Mouse (Mus musculus): ENCODE results near the gene Zfp687.
"Not testable (repeated sequence)": the region's sequence is repeated elsewhere in the genome, so short reads cannot be mapped to it uniquely, and the experiment has no call there.

Zfp687 gene

GRCm38 (mm10) chr3:95015337-95015872 is at the start of gene Zfp687:
TSS of gene Zfp687 (minus strand) at chr3:95015448.
- DNase-seq (ENCODE audit: low read depth) = peak; percentile 100

DNA sequence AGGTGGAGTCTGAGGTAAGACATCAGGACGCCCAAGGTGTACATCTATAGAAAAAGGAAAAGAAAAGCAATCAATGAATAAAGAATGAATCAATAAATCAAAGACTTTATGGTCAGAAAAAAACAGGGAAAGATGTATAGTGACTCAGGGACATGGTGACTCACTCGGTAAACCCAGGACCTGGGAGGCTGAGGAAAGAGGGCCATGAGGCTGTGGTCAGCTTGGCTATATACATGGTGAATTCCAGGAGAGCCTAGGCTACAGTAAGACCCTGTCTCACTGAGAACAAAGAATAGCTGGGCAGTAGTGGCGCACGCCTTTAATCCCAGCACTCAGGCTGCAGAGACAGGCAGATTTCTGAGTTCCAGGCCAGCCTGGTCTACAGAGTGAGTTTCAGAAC is 48.5 kb upstream of the Zfp687 start:
- no peak for DNase-seq (ENCODE audit: low read depth)

- no peak for DNase-seq (ENCODE audit: low read depth)
These were observed 42.8 kb upstream of the Zfp687 start for GRCm38 (mm10) chr3:95058078-95058477.

DNA sequence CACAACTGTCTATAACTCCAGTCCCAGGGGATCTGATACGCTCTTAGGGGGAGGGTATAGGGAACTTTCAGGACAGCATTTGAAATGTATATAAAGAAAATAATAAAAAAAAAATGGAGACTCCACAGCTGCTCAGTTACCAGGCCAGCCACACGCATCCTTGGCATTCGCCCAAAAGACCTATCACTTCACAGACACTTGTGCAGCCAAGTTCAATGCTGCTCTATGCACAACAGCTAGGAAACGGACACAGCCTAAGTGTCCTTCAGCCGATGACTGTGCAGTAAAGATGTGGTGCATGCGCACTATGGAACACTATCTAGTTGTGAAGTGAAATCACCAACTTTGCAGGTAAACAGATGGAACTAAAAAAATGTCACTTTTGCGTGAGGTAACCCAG is 41.0 kb upstream of the Zfp687 start:
- DNase-seq (ENCODE audit: low read depth) = peak; percentile 78

DNA sequence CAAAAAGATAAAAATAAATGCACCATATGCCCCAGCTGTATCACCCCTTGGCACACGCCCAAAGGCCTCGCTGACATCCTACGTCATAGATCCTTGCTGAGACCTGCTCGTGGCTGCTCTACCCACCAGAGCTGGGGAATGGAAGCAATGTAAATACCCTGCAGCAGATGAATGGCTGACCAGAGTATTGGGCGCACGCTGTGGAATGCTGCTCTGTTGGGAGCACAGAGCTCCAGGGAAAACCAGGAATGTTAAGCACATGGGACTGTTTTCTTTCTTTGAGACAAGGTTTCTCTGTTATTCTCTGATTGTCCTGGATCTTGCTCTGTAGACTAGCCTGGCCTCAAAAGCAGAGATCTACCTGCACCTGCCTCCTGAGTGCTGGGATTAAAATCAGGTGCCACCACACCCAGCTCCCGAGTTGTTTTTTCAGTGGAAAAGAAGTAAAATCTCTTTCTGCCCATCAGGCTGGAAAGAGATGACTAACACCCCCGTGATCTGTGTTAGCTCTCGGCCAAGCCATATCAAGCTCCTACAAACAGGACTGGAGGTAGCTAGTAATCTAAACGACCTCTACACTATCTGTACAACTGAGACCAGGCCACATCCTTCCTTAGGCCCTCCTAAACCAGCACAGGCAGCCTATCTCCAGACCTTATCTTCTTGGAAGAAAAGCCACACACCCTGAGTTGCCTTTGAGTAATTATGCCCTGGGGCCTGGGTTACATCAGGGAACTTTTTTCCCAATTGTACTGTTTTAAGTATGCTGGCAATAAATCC is 39.4 kb upstream of the Zfp687 start:
- peak; percentile 98 for DNase-seq (ENCODE audit: low read depth)

DNA sequence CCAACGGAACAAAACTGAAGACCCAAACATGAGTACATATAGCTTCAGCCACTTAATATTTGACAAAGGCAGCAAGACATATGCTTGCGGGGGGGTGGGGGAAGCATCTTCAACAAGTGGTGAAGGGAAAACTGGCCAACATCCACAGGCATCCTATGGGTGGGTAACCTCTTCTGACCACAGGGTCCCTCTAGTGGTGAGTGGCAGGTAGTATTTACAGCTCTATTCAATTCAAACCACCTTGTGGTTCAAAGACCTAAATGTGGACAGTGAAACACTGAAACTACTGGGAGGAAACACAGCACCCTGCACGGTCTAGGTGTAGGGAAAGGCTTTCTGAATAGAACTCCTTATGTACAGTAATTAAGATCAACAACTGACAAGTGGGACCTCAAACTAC is 38.5 kb upstream of the Zfp687 start:
- DNase-seq (ENCODE audit: low read depth) = peak; percentile 91

- peak; percentile 79 for DNase-seq (ENCODE audit: low read depth)
These were observed 37.7 kb upstream of the Zfp687 start for GRCm38 (mm10) chr3:95052959-95053358.

DNA sequence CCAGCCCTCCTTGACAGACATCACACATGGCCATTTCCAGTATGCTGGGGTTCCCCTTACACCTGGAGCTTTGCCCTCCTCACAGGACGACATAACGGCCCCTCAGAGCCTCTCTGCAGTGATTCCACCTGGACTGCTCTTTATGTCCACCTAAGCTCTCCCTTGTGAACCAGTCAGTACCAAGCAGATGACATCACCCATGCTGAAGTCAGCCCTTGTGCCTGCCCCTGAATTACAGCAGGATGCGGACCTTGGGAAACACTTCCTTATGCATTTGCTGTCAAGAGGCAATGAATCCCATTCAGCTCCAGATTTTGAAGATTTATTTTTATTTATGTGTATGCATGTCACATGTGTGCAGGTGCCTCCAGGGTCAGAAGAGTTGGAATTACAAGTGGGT is 32.7 kb upstream of the Zfp687 start:
- no peak for DNase-seq (ENCODE audit: low read depth)

DNA sequence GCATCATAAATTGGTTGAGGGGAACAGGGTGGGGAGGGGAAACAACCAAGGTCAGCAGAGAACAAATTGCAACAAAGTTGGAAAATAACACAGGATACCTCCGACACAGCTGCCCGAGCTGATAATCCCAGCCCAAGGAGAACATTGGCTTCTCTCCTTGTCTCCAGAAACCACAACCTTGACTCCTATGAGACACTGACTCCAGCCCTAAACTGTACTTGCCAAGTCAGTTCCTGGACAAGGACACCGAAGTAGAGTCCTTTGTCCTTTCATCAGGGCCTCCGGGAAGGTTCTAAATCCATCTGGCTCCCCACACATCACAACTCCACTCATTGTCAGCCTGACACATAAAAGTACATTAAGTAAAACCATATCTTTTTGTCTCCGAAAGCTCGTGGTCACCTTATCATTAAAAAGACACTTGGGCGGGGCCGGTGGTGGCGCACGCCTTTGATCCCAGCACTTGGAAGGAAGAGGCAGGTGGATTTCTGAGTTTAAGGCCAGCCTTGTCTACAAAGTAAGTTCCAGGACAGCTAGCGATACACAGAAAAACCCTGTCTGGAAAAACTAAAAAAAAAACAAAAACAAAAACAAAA is 31.3 kb upstream of the Zfp687 start:
- no peak for DNase-seq (ENCODE audit: low read depth)

DNA sequence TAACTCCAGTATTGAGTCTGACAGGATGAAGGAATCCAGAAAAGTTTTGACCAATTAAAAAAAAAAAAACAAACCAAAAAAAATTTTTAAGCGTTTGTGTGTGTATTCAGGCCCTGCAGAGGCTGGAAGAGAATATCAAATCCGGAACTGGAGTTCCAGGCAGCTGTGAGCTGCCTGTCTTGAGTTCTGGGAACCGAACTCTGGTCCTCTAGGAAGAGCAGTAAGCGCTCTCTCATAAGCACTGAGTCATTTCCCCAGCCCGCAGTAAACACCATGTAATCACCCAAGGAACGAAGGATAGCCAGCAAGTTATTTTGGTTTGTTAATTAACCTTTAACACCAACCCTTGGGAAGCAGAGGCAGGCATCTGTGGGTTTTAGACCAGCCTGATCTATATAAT is 28.0 kb upstream of the Zfp687 start:
- DNase-seq (ENCODE audit: low read depth) = peak; percentile 68

DNA sequence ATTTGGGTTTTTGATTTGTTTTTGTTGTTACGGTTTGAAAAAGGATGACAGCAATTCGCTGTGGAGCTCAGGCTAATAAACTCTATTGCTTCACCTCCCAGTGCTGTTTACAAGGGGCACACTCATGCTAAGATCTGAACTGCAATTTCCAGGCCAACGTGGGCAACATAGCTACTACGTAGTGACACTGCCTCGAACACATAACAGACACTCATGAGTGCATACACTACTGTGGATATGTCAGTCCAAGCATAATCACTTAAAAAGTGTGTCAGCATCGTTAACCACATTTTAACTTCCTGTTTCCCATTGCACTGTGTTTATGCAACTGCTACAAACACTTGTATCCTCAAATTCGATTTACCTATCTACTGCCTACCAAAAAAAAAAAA is 27.6 kb upstream of the Zfp687 start:
- DNase-seq (ENCODE audit: low read depth) = peak; percentile 79

- DNase-seq (ENCODE audit: low read depth) = peak; percentile 98
These were observed 27.1 kb upstream of the Zfp687 start, which contains the start of gene Psmd4 for GRCm38 (mm10) chr3:95042166-95042837. TSS of gene Psmd4 (minus strand) at chr3:95042614.

GRCm38 (mm10) chr3:95041625-95042024 is 26.4 kb upstream of the Zfp687 start:
- DNase-seq (ENCODE audit: low read depth) = peak; percentile 31

DNA sequence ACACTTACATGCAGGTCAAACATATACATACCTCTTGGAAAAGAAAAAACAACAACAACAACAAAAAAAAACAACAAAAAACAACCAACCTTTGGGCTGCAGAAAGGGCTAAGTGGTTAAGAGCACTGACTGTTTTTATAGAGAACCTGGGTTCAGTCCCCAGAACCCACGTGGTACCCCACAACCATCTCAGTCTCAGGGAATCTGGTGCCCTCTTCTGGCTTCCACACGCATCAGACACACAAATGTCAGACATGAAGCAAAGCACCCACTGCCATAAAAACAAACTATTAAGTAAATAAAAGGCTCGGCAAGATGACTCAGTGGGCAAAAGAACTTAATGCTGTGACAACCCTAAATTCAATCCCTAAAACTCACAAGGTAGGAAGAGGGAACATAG is 14.7 kb upstream of the Zfp687 start:
- DNase-seq (ENCODE audit: low read depth) = peak; percentile 37

DNA sequence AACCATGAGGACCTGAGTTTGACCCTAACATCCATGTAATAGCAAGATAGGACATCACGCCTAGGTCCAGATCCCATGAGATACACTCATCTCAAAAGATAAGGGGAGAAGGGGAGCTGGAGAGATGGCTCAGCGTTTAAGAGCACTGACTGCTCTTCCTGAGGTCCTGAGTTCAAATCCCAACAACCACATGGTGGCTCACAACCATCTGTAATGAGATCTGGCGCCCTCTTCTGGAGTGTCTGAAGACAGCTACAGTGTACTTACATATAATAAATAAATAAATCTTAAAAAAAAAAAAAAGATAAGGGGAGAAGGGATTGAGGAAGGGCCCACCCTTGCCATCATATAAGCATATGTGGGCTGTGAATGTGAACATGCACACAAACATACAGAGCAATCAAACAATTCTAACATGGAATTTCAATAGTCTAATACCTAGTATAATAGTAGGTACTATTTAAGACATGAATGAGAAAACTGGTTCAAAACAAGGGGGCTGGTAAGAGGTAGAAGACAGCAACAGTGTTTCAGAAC is 14.1 kb upstream of the Zfp687 start:
- DNase-seq (ENCODE audit: low read depth) = not testable (repeated sequence)

GRCm38 (mm10) chr3:95028603-95029002 is 13.4 kb upstream of the Zfp687 start:
- DNase-seq (ENCODE audit: low read depth) = no peak

GRCm38 (mm10) chr3:95027701-95028100 is 12.5 kb upstream of the Zfp687 start:
- DNase-seq (ENCODE audit: low read depth) = peak; percentile 71

GRCm38 (mm10) chr3:95027057-95027645 is 11.9 kb upstream of the Zfp687 start:
- DNase-seq (ENCODE audit: low read depth) = no peak

- no peak for DNase-seq (ENCODE audit: low read depth)
These were observed 10.0 kb upstream of the Zfp687 start for GRCm38 (mm10) chr3:95025202-95025601.

DNA sequence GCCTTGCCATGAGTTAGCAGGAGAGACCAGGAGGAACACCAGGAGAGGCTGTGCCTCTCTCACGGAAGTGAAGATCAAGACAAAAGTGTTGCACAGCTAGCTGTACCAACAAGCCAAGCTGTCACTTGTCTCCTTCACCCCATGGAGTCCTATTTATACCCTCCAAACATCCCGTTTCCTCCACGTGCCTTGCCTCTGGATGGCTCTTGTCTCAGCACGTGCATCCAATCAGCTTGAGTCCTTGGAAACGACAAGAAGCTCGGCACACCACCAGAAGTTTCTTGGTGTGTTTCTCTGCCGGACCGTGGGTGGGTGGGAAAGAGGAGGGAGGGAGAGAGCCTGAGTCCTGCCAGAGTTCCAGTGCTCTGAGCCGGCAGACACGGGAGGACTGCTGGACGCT is 9.3 kb upstream of the Zfp687 start:
- DNase-seq (ENCODE audit: low read depth) = no peak

DNA sequence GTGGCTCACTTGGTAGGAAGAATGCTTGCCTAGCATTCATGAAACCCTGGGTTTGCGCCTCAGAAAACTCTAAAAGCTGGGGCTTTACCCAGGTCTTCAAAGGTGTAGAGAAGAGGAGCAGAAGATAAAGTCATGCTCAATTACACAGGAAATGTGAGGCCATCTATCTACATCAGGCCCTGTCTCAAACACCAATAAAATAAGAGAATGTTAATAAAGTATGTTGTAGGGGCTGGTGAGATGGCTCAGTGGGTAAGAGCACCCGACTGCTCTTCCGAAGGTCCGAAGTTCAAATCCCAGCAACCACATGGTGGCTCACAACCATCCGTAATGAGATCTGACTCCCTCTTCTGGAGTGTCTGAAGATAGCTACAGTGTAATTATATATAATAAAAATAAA is 5.7 kb upstream of the Zfp687 start:
- not testable (repeated sequence) for DNase-seq (ENCODE audit: low read depth)

DNA sequence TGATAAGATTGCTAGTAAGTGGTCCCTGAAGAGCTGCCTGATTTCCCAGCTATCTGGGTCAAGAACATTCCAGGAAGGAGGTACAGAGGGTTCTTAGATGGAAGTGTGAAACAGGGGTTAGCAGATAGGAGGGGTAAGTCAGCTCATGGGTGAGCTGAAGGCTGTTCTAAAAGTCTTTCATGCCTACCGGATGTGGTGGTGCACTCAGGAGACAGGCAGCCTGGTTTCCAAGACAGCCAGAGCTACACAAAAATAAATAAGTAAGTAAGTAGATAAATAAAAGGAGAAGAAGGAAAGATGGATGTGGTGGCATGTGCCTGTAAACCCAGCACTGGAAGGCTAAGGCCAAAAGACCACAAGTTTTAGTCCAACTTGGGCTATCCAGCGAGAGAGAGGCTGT is 3.5 kb upstream of the Zfp687 start:
- no peak for DNase-seq (ENCODE audit: low read depth)
